Mouse (Mus musculus): ENCODE measurements around the gene Gabarapl1.

- TF ChIP-seq CTCF (conservative IDR thresholded peaks at IDR 0.05; ENCODE audit: low read length): no peak
- TF ChIP-seq POU5F1 (IDR thresholded peaks at IDR 0.05; ENCODE audit: borderline replicate concordance, low read length): no peak
These were observed 44.6 kb downstream of the Gabarapl1 start, which contains the start of gene Klre1 for GRCm38 (mm10) chr6:129577605-129578004.
